Mouse (Mus musculus) limb, embryonic 11.5 days (tissue): Measurements from ENCODE around the gene Prcc. TPM values are rescaled to one million over a fixed set of nuclear protein-coding genes. Genes with fewer than 3 reads are reported as not detected.
A peak's percentile ranks its signal among the peaks of the same experiment; 100 is the strongest.
"Not testable (repeated sequence)": the region's sequence is repeated elsewhere in the genome, so short reads cannot be mapped to it uniquely, and the experiment has no call there.

ENCODE experiments used
- ATAC-seq: fragments of 200-750 bp; cut with Nextera tagmentation; 2 replicates; pipeline ENCODE4 v1.8.0; 2017; ENCODE audit warnings: low read depth; ENCODE audit not compliant: insufficient number of reproducible peaks, low FRiP score, low TSS enrichment
- DNase-seq: peaks from one replicate; pipeline ENCODE4 v3.0.0-alpha.2; 2015; ENCODE audit warnings: low spot score
- H3K27ac ChIP-seq: fragments of 300-500 bp; sonication (generic); replicated peaks from 2 replicates; pipeline ENCODE4 v1.5.1; 2014; ENCODE audit warnings: low read depth, mild to moderate bottlenecking, low read length
- H3K27me3 ChIP-seq: fragments of 300-500 bp; sonication (generic); 2 replicates; pipeline ENCODE4 v1.6.1; 2014; ENCODE audit warnings: mild to moderate bottlenecking, low read length, mixed read lengths; ENCODE audit not compliant: control insufficient read depth, insufficient read depth
- H3K36me3 ChIP-seq: fragments of 300-500 bp; sonication (generic); 2 replicates; pipeline ENCODE4 v1.6.1; 2014; ENCODE audit warnings: mild to moderate bottlenecking, low read length, moderate library complexity, mixed read lengths; ENCODE audit not compliant: control insufficient read depth, insufficient read depth
- H3K4me1 ChIP-seq: fragments of 300-500 bp; sonication (generic); 2 replicates; pipeline ENCODE4 v1.6.1; 2014; ENCODE audit warnings: low read length, mixed read lengths; ENCODE audit not compliant: control insufficient read depth, insufficient read depth
- H3K4me2 ChIP-seq: fragments of 300-500 bp; sonication (generic); 2 replicates; pipeline ENCODE4 v1.6.1; 2014; ENCODE audit warnings: low read depth, mild to moderate bottlenecking, moderate library complexity; ENCODE audit not compliant: severe bottlenecking
- H3K4me3 ChIP-seq: fragments of 300-500 bp; sonication (generic); 2 replicates; pipeline ENCODE4 v1.5.1; 2014; ENCODE audit warnings: low read depth, low read length
- H3K9ac ChIP-seq: fragments of 300-500 bp; sonication (generic); 2 replicates; pipeline ENCODE4 v1.6.1; 2014; ENCODE audit warnings: mild to moderate bottlenecking, low read length
- H3K9me3 ChIP-seq: fragments of 300-500 bp; sonication (generic); 2 replicates; pipeline ENCODE4 v1.6.1; 2016; ENCODE audit warnings: low read length; ENCODE audit not compliant: control insufficient read depth
- WGBS: fragments of 180-500 bp; shearing (Covaris S2); extraction: QIAGEN DNeasy Blood & Tissue Kit; methylation state at CpG from one replicate; pipeline ENCODE4 v1.1.7; 2014; 5-methylcytosine and 5-hydroxymethylcytosine counted together
- polyA plus RNA-seq: library from polyadenylated mRNA; unstranded; fragments of >200 nt; fragmentation: Nextera tagmentation; extraction: Ambion mirVana; gene quantifications from 2 replicates; pipeline ENCODE4 v1.2.1, GENCODE M21; 2014

Gene Prcc
- polyA plus RNA-seq, 1 experiment from 2014 or later: 24.4 TPM

DNA sequence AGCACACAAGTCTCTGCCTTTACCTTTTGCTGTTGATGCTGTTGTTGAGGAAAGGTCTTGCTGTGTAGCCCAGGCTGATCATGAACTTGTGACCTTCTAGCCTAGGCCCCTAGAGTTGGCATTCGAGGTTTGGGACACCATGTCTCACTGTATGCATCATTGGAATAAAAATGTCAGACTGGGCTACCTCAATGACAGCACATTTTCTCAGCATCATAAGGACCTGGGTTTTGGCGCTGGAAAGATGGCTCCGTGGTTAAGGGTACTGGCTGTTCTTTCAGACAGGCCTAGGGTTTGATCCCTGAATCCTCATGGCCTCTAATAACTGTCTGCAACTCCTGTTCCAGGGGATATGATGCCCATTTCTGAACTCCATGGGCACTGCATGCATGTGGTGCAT lies 14.4 kb upstream of the Prcc start:
- Histone ChIP-seq H3K4me2 (no peak overlapping the region), H3K27me3 (no peaks in the 10 kb centered on the region), H3K9ac (no peak overlapping the region), H3K27ac (no peak overlapping the region), H3K9me3 (no peaks in the 10 kb centered on the region), H3K36me3 (no peaks in the 10 kb centered on the region), H3K4me1 (no peaks in the 10 kb centered on the region), H3K4me3 (no peak overlapping the region)
- ATAC-seq (no peak), DNase-seq (no peak)
- WGBS: 76% methylated on average over 3 of the region's 3 CpGs

DNA sequence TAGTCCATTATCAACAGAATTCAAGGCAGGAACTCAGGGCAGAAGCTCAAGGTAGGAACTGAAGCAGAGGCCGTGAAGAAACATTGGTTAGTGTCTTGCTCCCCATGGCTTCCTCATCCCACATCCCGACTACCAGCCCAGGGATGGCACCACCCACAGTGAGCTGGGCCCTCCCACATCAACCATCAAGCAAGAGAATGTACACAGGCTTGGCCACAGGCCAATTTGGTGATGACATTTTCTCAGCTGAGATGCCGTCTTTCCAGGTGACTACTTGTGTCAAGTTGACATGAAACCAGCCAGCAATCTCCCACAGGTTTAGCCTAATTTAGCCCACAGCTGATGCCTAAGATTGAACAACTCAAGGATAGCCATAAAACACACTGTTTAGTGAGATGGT lies 13.9 kb upstream of the Prcc start:
- H3K9ac ChIP-seq: no peak overlapping the region
- no peaks in the 10 kb centered on the region for H3K36me3 ChIP-seq
- H3K4me2 ChIP-seq: no peak overlapping the region
- H3K9me3 ChIP-seq: no peaks in the 10 kb centered on the region
- no peak overlapping the region for H3K27ac ChIP-seq
- ATAC-seq (no peak), DNase-seq (no peak)
- H3K4me3 ChIP-seq: no peak overlapping the region
- no peaks in the 10 kb centered on the region for H3K27me3 ChIP-seq
- 81% methylated on average over 3 of the region's 3 CpGs for WGBS
- no peaks in the 10 kb centered on the region for H3K4me1 ChIP-seq

DNA sequence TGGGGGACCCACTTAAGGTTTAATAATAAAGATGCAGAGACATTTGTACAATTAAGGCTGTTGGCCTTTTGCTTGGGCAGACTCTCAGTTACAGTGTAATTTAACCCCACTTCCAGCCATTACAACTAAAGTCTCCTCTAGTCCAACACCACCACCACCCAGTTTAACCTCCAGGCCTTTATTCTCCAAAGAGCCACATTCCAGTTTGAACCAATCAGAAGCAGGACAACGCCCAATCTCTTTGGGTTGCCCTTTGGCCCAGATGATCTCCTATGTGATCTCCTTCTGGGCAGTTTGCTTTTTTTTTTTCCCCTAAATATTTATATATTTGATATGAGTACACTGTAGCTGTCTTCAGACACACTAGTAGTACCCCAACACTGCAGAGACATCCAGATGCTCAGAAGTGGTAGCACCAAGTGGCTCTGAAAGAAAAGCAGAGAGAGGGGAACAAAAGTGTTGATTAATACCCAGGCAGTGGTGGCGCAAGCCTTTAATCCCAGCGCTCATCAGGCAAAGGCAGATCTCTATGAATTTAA lies 8.0 kb upstream of the Prcc start:
- ATAC-seq: no peak
- WGBS: 82% methylated on average over 3 of the region's 3 CpGs
- Histone ChIP-seq H3K36me3 (no peaks in the 10 kb centered on the region), H3K9me3 (no peaks in the 10 kb centered on the region), H3K27ac (no peak overlapping the region), H3K4me3 (no peak overlapping the region), H3K9ac (no peak overlapping the region; the same call in 1 of the 2 replicates), H3K4me2 (no peak overlapping the region), H3K27me3 (no peaks in the 10 kb centered on the region), H3K4me1 (no peaks in the 10 kb centered on the region)
- no peak for DNase-seq

DNA sequence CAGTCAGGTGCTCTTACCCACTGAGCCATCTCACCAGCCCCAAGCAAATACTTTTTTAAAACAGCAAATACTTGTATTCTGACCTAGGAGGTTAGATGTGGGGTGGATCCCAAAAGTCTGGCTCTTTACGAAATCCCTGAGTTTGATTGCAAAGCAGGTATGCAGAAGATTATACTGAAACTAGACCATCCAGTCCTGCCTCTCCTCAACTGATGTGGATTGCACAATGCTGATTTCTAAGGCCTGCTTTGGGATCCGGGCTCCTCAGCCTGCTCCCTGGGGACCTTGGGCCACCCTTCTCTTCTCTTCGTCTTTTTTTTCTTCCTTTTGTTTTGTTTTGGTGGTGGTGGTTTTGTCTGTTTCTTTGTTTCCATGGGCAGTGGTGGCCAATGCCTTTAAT lies 6.1 kb upstream of the Prcc start:
- WGBS: 69% methylated on average over 3 of the region's 3 CpGs
- Histone ChIP-seq H3K4me2 (no peak overlapping the region), H3K4me1 (no peaks in the 10 kb centered on the region), H3K27ac (no peak overlapping the region), H3K27me3 (no peaks in the 10 kb centered on the region), H3K9me3 (no peaks in the 10 kb centered on the region), H3K4me3 (no peak overlapping the region), H3K9ac (no peak overlapping the region), H3K36me3 (no peaks in the 10 kb centered on the region)
- DNase-seq: no peak
- ATAC-seq: no peak

DNA sequence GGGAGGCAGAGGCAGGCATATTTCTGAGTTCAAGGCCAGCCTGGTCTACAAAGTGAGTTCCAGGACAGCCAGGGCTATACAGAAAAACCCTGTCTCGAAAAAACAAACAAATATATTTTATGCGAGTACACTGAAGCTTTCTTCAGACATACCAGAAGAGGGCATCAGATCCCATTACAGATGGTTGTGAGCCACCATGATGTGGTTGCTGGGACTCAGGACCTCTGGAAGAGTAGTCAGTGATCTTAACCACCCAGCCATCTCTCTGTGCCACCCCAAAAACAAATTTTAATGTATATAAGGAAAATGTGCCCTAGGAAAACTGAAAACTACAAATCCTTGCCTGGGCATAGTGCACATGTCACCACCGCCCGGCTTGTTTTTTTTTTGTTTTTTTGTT lies 2.0 kb upstream of the Prcc start:
- H3K36me3 ChIP-seq, H3K27me3 ChIP-seq, H3K4me2 ChIP-seq, H3K4me1 ChIP-seq, H3K9me3 ChIP-seq, H3K9ac ChIP-seq, DNase-seq, H3K4me3 ChIP-seq, H3K27ac ChIP-seq, ATAC-seq: not testable (repeated sequence)
- 83% methylated on average over 4 of the region's 4 CpGs for WGBS

DNA sequence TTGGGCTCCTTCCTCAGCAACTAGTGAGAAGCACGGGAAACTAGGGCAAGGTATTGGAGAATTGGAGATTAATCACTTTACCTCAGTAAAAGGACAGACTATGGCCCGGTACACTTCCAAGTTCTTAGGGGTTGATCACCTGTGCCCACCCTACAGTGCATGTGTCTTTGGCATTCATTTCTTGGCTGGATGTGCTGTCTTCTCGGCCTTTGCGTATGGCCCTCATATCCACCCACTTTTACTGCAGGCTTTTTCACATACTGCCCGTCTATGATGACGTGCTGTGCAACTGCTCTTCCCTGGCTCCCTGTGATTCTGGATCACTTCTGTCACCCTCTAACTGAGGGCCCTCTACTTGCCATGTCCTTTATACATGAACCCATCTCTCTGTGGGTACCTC lies 1.0 kb upstream of the Prcc start:
- 85% methylated on average over 6 of the region's 6 CpGs for WGBS
- ATAC-seq: no peak
- Histone ChIP-seq H3K27ac (no peak overlapping the region), H3K9me3 (no peaks in the 10 kb centered on the region), H3K36me3 (no peaks in the 10 kb centered on the region; the same call in 1 of the 2 replicates), H3K4me3 (peak overlapping the region; percentile 92; the same call in 1 of the 2 replicates), H3K27me3 (no peaks in the 10 kb centered on the region), H3K4me1 (peaks cover 9% of the 10 kb centered on the region), H3K4me2 (peak overlapping the region; percentile 40; the same call in 1 of the 2 replicates), H3K9ac (no peak overlapping the region; the same call in 1 of the 2 replicates)
- DNase-seq: no peak

DNA sequence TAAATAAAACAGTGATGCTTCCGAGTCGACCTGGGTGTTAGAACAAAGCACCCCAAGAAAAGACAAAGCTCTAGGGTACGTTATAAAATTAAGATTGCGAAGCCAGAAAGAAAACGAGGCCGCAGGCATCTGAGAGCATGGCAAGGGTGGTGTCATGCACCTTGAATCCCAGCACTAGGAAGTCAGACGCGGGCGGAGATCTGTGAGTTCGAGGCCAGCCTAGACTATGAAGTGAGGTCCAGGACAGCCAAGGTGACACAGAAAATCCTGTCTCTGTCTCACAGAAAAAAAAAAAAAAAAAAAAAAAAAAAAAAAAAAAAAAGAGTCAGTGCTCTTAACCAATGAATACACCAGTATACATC lies 577 bp upstream of the Prcc start:
- no peak for DNase-seq

DNA sequence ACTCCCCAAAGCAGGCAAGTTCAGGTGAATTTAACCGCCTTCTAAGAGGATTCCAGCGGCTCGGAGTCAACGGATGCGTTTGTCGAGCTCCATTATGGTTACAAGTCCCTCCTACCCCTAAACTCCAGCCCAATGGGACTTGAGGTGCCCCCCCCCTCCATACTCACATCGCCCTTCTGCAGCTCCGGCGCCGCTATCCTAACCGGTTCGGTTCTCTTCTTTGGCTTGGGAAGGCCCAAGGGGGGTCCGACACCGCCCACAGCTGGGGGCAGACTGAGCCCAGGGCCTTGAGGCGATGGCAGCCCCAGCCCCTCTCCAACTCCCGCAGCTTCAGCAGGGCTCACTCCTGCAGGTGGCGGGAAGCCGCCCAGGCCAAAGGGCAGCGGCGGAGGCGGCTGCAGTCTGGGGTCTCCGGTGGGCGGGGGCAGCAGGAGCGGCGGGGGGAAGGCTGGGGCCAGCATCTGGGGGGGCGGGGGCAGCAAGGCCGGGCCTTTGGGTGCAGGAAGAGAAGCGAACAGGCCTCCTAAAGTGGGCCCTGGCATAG lies 628 bp downstream of the Prcc start:
- peaks cover 9% of the 10 kb centered on the region for H3K4me1 ChIP-seq
- peak overlapping the region; percentile 86 for H3K9ac ChIP-seq
- no peaks in the 10 kb centered on the region for H3K27me3 ChIP-seq
- WGBS: 0% methylated on average over 27 of the region's 28 CpGs
- H3K9me3 ChIP-seq: no peaks in the 10 kb centered on the region
- peak; percentile 41 for ATAC-seq
- H3K4me3 ChIP-seq: peak overlapping the region; percentile 92
- H3K27ac ChIP-seq: peak overlapping the region; percentile 87
- H3K36me3 ChIP-seq: no peaks in the 10 kb centered on the region; the same call in 1 of the 2 replicates
- H3K4me2 ChIP-seq: peak overlapping the region; percentile 86
- peak; percentile 62 for DNase-seq

More for the DNA sequence above, 577 bp upstream of the Prcc start:
- Histone ChIP-seq H3K9me3 (no peaks in the 10 kb centered on the region), H3K27me3 (no peaks in the 10 kb centered on the region), H3K4me1 (peaks cover 9% of the 10 kb centered on the region), H3K36me3 (no peaks in the 10 kb centered on the region; the same call in 1 of the 2 replicates), H3K27ac (no peak overlapping the region), H3K9ac (peak overlapping the region; percentile 27; the same call in 1 of the 2 replicates), H3K4me3 (peak overlapping the region; percentile 92), H3K4me2 (peak overlapping the region; percentile 40)
- 16% methylated on average over 10 of the region's 10 CpGs for WGBS
- ATAC-seq: no peak; the same call in 1 of the 2 replicates

DNA sequence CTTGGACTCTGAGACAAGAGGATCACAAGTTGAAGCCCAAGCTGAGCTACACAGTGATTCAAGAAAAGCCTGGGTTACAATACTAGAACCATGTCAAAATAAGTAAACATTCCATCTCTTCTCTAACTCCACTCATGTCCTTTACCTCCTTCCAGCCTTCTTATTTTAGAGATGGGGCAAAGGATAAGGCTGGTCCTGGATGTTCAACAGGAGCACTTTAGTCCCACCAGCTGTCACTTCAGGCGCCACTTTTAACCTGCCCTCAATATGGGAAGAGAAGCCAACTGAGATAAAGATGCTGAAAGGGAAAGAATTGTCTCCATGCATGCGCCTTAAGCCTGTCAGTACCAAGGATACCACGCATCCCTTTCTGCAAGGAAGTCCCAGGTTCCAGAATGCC lies 1.1 kb downstream of the Prcc start:
- peak overlapping the region; percentile 86 for H3K9ac ChIP-seq
- H3K4me1 ChIP-seq: peaks cover 9% of the 10 kb centered on the region
- no peaks in the 10 kb centered on the region; the same call in 1 of the 2 replicates for H3K36me3 ChIP-seq
- H3K9me3 ChIP-seq: no peaks in the 10 kb centered on the region
- no peaks in the 10 kb centered on the region for H3K27me3 ChIP-seq
- DNase-seq: no peak
- no peak for ATAC-seq
- peak overlapping the region; percentile 92 for H3K4me3 ChIP-seq
- H3K4me2 ChIP-seq: peak overlapping the region; percentile 86
- 3% methylated on average over 3 of the region's 3 CpGs for WGBS
- H3K27ac ChIP-seq: no peak overlapping the region
